Mouse (Mus musculus) G1E (cell line): ENCODE measurements around the gene Ankrd54.

Source experiments
- CTCF ChIP-seq: IDR thresholded peaks from 2 replicates; pipeline ENCODE4 v1.5.1; 2012; ENCODE audit warnings: low read depth, low read length, inconsistent platforms, mixed read lengths
- GATA1 ChIP-seq: IDR thresholded peaks from 2 replicates; pipeline ENCODE4 v1.6.1; 2012; ENCODE audit warnings: borderline replicate concordance, low read length, inconsistent platforms, mixed read lengths
- GATA2 ChIP-seq: IDR thresholded peaks from 2 replicates; pipeline ENCODE4 v1.6.1; 2012; ENCODE audit warnings: low read depth, low read length, inconsistent platforms, borderline replicate concordance
- POLR2AphosphoS5 ChIP-seq: IDR thresholded peaks from 2 replicates; pipeline ENCODE4 v1.6.1; 2012; ENCODE audit warnings: low read depth, low read length, inconsistent platforms; ENCODE audit not compliant: insufficient replicate concordance
- TAL1 ChIP-seq: conservative IDR thresholded peaks from 2 replicates; pipeline ENCODE4 v1.6.1; 2012; ENCODE audit warnings: low read depth, low read length, inconsistent platforms, mixed read lengths

- TF ChIP-seq CTCF: no peak
- TF ChIP-seq TAL1: no peak
- no peak for TF ChIP-seq GATA1
- no peak for TF ChIP-seq POLR2AphosphoS5
- no peak for TF ChIP-seq GATA2
Observed at GRCm38 (mm10) chr15:79092284-79092683, 29.6 kb upstream of the Ankrd54 start.
